Mouse (Mus musculus): ENCODE results near the gene Cnih3. TPM values are rescaled to one million over a fixed set of nuclear protein-coding genes. Genes with fewer than 3 reads are reported as not detected.

The Cnih3 gene
- polyA plus RNA-seq, 1 experiment from 2014 or later, result 0.03 TPM

DNA sequence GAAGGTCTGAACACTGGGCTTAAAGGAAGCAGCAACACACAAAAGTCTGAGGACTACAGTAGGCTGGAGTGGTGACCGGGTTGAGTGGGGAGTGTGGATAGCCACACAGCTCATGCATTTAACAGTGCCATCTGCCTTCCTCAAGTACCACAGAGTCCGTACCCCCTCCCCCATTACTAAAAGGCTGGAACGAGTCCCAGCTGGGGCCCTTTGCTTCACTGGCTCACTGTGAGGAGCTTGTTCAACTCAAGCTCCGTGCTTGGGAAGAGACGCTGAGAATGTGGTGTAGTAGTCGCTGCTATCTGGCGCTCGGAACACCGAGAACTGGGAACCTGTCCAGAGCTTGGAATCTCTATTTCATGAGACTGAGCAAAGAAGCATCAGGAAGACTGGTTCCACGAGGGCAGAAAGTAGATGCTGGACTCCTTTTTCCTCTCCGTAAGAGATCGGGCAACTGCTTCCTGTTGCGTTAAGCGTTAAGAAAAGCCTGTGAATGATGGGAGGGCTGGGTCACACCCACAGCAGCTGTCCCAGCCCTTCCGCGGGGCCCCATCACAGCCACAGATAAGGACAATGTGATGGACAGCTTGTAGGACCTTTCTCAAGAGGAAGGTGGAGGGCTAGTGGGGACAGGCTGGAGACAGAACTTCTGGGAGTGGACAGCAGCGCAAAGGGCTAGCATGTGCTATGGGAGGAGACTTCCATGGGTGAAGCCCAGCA lies 114.3 kb downstream of the Cnih3 start:
- POLR2A ChIA-PET, result no interaction called here
- TF ChIP-seq CTCF (IDR thresholded peaks at IDR 0.05), result no peak
- no peak for ATAC-seq
- in situ Hi-C loops (cut with MboI; ENCODE audit: low pct_unique_long_range_greater_than_20kb), result loop anchor here (10.0 kb wide), 1 partner anchor 192 kb away; no protein-coding TSS in a partner anchor
- H3K27me3 ChIP-seq, result peaks cover 4% of the 10 kb centered on the region
- DNase-seq (ENCODE audit: low read depth, low spot score), result no peak
- CTCF ChIA-PET, result no interaction called here

DNA sequence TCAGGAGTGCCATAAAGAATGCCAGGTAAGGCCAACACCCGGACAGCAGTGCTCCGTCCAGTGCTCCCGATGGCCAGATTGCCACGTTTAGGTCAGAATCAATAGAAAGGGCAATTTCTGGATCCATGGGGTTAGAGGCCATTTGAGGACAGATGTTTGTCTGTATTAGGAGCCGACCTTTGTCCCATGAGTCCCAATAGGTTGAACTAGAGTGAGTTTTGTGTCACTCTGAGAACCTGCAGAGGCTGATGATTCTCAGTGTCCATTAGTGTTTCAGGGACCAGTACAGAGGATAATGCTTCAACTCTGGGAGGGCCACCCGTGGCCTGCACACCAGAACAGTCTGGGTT lies 114.9 kb downstream of the Cnih3 start:
- no peak for ATAC-seq
- ChIA-PET POLR2A (no interaction called here), CTCF (no interaction called here)
- in situ Hi-C loops (cut with MboI; ENCODE audit: low pct_unique_long_range_greater_than_20kb), result loop anchor here (10.0 kb wide), 1 partner anchor 192 kb away; no protein-coding TSS in a partner anchor
- H3K27me3 ChIP-seq, result peaks cover 4% of the 10 kb centered on the region
- DNase-seq (ENCODE audit: low read depth, low spot score), result no peak
- no peak for TF ChIP-seq CTCF (IDR thresholded peaks at IDR 0.05)

DNA sequence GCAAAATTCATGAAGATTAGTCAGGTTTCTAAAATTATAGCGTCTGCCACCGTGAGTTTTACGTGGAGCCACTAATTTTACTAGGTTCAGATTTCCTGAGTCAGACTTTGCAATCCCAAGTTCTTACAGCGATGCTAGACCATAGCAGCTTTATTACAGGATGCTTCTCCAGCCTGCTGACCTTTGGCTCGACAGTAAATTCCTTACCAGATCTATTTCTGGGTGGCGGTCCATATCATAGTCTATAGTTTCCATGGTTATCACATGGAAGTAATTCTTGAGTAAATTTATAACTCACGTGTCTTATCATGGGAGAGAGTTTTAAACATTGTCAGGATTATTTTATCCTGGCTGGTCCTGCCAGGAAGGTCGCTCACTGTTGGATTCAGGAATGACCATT lies 117.0 kb downstream of the Cnih3 start:
- POLR2A ChIA-PET, result no interaction called here
- CTCF ChIA-PET, result no interaction called here
- no peak for DNase-seq (ENCODE audit: low read depth, low spot score)
- no peak for TF ChIP-seq CTCF (IDR thresholded peaks at IDR 0.05)
- H3K27me3 ChIP-seq, result peaks cover 4% of the 10 kb centered on the region
- no peak for ATAC-seq
- in situ Hi-C loops (cut with MboI; ENCODE audit: low pct_unique_long_range_greater_than_20kb), result loop anchor here (10.0 kb wide), 1 partner anchor 195 kb away; no protein-coding TSS in a partner anchor

DNA sequence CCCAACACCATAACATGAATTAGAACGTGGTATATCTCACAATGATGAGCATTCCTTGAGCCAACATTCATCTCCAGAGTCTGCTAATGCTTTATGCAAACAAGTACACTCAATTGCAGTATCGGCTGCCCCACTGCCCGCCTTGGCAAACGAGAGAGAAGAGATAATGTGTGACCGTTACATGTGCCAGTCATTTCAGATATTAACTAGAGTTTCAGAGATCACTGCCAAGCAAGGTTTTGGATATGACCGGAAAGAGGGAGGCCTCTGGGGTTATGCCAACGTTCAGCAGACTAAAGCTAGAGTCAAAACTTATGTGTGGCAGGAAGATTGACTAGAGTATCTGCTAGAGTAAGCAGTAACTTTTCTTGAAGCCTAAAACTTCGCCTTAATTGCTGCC lies 123.7 kb downstream of the Cnih3 start:
- no peak for DNase-seq (ENCODE audit: low read depth, low spot score)

DNA sequence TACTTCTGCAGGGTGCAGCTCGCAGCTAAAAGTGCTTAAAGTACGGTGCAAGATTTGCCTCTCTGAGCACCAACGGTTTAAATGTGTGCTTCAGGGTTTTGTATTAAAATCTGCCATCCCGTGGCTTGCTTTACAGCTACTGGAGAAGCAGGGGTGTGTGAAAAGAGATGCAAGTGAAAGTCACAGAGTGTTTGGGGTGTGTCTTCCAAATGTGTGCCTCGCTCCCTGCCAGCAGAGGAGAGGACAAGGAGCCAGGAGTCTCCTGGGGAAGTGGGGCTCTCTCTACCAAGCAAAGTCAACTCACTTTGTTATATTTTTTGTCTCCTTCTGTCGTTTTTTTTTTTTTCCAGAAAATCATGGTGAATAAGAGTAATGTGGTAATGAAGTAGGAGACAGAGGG lies 124.1 kb downstream of the Cnih3 start:
- TF ChIP-seq CTCF (IDR thresholded peaks at IDR 0.05), result no peak
- ChIA-PET CTCF (no interaction called here), POLR2A (no interaction called here)
- ATAC-seq (no peak), DNase-seq (ENCODE audit: low read depth, low spot score) (no peak)
- in situ Hi-C loops (cut with MboI; ENCODE audit: low pct_unique_long_range_greater_than_20kb), result no loop called here
- no peaks in the 10 kb centered on the region for H3K27me3 ChIP-seq

More for the DNA sequence above, 123.7 kb downstream of the Cnih3 start:
- CTCF ChIA-PET, result no interaction called here
- POLR2A ChIA-PET, result no interaction called here
- H3K27me3 ChIP-seq, result no peaks in the 10 kb centered on the region
- TF ChIP-seq CTCF (IDR thresholded peaks at IDR 0.05), result no peak
- in situ Hi-C loops (cut with MboI; ENCODE audit: low pct_unique_long_range_greater_than_20kb), result no loop called here
- no peak for ATAC-seq

DNA sequence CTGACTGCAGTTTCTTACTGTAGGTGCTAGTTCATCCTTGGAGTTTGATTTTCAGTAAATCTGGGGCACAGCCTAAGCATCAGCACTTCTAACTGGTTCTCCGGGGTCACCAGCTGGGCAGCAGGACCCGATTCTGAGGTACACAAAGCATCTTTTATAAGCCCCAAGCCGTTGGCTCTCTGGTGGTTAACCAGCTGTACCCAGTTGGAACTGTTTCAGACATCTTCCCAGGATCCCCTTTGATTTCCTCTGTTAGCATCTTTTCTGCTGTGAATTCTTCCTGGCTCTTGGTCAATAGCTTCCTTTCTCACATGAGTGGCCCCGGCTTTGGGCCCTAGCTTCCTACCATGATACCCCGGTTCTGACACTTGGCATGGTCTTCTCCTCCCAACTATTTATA lies 132.3 kb downstream of the Cnih3 start:
- ATAC-seq (no peak), DNase-seq (ENCODE audit: low read depth, low spot score) (no peak)
- ChIA-PET POLR2A (no interaction called here), CTCF (interaction anchor here (1.2 to 1.4 kb wide), 2 partner anchors 10 to 52 kb away, joined by 3 read pairs; no protein-coding TSS in a partner anchor)
- TF ChIP-seq CTCF (IDR thresholded peaks at IDR 0.05), result no peak
- in situ Hi-C loops (cut with MboI; ENCODE audit: low pct_unique_long_range_greater_than_20kb), result loop anchor here (5.0 kb wide), 1 partner anchor 58 kb away; no protein-coding TSS in a partner anchor
- peaks cover 6% of the 10 kb centered on the region for H3K27me3 ChIP-seq

DNA sequence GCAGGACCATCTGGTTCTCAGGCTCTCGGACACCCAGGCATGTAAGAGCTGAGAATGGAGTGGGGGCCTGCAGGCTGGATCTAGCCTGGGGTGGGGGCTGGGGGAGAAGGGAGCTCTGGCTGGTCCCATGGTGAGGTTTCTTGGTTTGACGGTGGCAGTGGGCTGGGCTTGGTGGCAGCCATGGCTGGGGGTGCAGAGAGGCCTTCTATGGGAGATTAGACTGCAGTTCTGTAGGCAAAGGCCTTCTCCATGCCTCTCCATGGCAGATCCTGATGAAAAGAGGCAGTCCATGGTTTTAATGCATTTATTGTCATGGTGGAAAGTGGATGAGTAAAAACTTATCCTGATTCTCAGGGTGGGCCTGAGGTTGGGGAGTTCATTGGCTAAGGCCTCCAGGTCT lies 151.0 kb downstream of the Cnih3 start:
- in situ Hi-C loops (cut with MboI; ENCODE audit: low pct_unique_long_range_greater_than_20kb), result no loop called here
- POLR2A ChIA-PET, result no interaction called here
- CTCF ChIA-PET, result no interaction called here
- ATAC-seq (no peak), DNase-seq (ENCODE audit: low read depth, low spot score) (no peak)
- H3K27me3 ChIP-seq, result peaks cover 9% of the 10 kb centered on the region
- TF ChIP-seq CTCF (IDR thresholded peaks at IDR 0.05), result no peak

DNA sequence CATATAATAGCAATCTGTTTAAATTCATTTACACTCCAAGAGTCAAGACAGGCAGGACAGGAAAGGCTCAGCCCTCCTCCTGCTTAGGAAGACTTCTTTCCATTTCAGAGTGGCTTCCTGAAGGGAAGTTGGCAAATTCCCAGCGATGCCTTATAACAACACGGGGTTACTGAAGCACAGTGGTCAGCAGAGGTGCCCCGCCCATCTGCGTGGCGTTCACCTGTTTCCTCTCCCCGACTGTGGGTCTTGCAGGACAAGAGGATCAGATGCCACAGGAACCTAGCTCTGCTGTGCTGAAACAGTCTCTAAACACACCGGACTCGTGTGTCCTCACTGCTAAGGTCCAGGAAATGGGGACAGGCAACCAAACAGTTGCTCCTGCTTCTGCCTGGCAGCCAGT lies 152.9 kb downstream of the Cnih3 start:
- ChIA-PET CTCF (no interaction called here), POLR2A (interaction anchor here (1.9 kb wide), 1 partner anchor 12 kb away, joined by 5 read pairs; no protein-coding TSS in a partner anchor)
- in situ Hi-C loops (cut with MboI; ENCODE audit: low pct_unique_long_range_greater_than_20kb), result no loop called here
- no peak for TF ChIP-seq CTCF (IDR thresholded peaks at IDR 0.05)
- DNase-seq (ENCODE audit: low read depth, low spot score), result no peak
- peaks cover under 1% of the 10 kb centered on the region for H3K27me3 ChIP-seq
- ATAC-seq, result no peak

Other genes starting within 250 kb of the Cnih3 start
- 23.1 TPM for gene Nvl, start 208.4 kb upstream of the Cnih3 start, polyA plus RNA-seq (2021)
- gene Cnih4, start 207.9 kb upstream of the Cnih3 start, polyA plus RNA-seq (2021), result 144 TPM
- 128 TPM for gene Wdr26, start 140.6 kb upstream of the Cnih3 start, polyA plus RNA-seq (2021)
- not detected for gene Ccdc121, start 158.8 kb downstream of the Cnih3 start, polyA plus RNA-seq (2021)
- gene Dnah14, start 223.9 kb downstream of the Cnih3 start, polyA plus RNA-seq (2021), result 0.40 TPM